Mouse (Mus musculus): ENCODE measurements around the gene Csn1s2b. TPM values are rescaled to one million over a fixed set of nuclear protein-coding genes. Genes with fewer than 3 reads are reported as not detected.

The Csn1s2b gene
- not detected in 2 replicates for polyA plus RNA-seq (2015; fragmentation: Nextera tagmentation; extraction: Ambion mirVana)

DNA sequence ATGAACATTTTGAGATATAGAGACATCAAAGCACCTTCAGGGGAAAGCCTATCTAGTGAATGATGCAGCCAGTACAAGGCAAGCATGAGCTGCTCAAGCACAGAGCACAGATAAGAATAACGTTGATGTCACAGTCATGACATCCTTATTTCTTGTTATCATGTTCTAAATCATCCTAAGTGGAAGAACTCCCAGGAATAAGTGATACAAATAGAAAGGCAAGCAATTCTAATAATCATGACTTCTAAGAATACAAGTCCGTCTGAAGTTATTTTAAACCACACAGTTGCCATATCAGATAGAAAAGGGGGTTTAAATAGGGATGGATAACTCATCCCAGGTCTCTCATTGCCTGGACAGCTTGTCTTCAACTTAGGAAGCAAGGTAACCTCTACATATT lies at the start of gene Csn1s2b:
Gene Csn1s2b, plus strand, starts transcription at position 301 of the 400 bp plus-strand sequence.

DNA sequence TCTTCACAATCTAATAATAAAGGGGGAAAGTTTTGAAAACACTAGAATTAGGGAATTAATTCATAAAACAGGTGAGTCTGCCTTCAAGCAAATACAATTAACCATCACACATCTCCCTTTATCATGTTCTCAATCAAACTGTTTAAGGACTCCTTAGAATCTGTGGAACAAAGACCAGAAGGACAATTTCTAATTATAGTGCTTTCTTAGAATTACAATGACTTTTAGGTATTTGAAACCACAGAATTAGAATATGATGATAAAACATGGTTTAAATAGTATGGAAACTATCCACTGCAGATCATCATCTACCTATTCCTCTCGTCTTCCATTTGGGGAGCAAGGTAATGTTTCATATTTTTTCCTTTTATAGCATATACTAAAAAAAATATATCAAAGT lies 33.6 kb upstream of the Csn1s2b start, which contains the start of gene Csn1s2a:
Gene Csn1s2a, plus strand, starts transcription at position 301 of the 400 bp plus-strand sequence.

DNA sequence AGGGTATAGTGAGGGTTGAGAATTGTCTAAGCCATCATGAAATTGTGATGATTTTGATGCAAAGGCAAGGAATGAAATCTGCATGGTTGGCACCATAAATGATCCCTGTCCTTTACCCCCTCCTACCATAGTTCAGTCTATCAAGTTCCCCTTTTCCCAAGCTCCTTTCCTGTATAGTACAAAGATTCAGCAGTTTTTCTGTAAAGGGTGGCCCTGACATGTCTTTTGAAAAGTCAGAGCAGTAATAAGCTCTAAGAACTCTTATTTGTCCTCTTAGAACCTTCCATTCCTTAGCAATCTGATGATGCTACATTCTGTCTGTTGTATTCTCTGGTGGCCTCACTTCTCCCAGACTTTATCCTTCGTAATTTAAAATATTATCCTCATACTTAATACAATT lies 17.5 kb downstream of the Csn1s2b start, which contains the start of gene Prr27:
Gene Prr27, plus strand, starts transcription at position 301 of the 400 bp plus-strand sequence.

Other genes with a start within 250 kb of the Csn1s2b start
- gene Sult1d1, start 239.1 kb upstream of the Csn1s2b start, polyA plus RNA-seq (2015; fragmentation: Nextera tagmentation; extraction: Ambion mirVana), result not detected in 2 replicates
- 0.10 TPM in 1 of 2 replicates, not detected in the other for gene Sult1e1, start 216.5 kb upstream of the Csn1s2b start, polyA plus RNA-seq (2015; fragmentation: Nextera tagmentation; extraction: Ambion mirVana)
- gene Csn1s1, start 141.9 kb upstream of the Csn1s2b start, polyA plus RNA-seq (2015; fragmentation: Nextera tagmentation; extraction: Ambion mirVana), result not detected in 2 replicates
- gene Csn2, start 108.5 kb upstream of the Csn1s2b start, polyA plus RNA-seq (2015; fragmentation: Nextera tagmentation; extraction: Ambion mirVana), result not detected in 2 replicates
- not detected in 2 replicates for gene Csn1s2a, start 33.5 kb upstream of the Csn1s2b start, polyA plus RNA-seq (2015; fragmentation: Nextera tagmentation; extraction: Ambion mirVana)
- not detected in 2 replicates for gene Prr27, start 17.6 kb downstream of the Csn1s2b start, polyA plus RNA-seq (2015; fragmentation: Nextera tagmentation; extraction: Ambion mirVana)
- not detected in 2 replicates for gene Odam, start 76.9 kb downstream of the Csn1s2b start, polyA plus RNA-seq (2015; fragmentation: Nextera tagmentation; extraction: Ambion mirVana)
- 0.19 TPM in 1 of 2 replicates, not detected in the other for gene Csn3, start 117.5 kb downstream of the Csn1s2b start, polyA plus RNA-seq (2015; fragmentation: Nextera tagmentation; extraction: Ambion mirVana)
- gene 2310003L06Rik, start 161.4 kb downstream of the Csn1s2b start, polyA plus RNA-seq (2015; fragmentation: Nextera tagmentation; extraction: Ambion mirVana), result not detected in 2 replicates
- gene Gm28434, start 161.4 kb downstream of the Csn1s2b start, polyA plus RNA-seq (2015; fragmentation: Nextera tagmentation; extraction: Ambion mirVana), result not detected in 2 replicates
- gene Cabs1, start 171.4 kb downstream of the Csn1s2b start, polyA plus RNA-seq (2015; fragmentation: Nextera tagmentation; extraction: Ambion mirVana), result not detected in 2 replicates
- gene Smr3a, start 194.5 kb downstream of the Csn1s2b start, polyA plus RNA-seq (2015; fragmentation: Nextera tagmentation; extraction: Ambion mirVana), result not detected in 2 replicates

Data from skeletal muscle tissue, postnatal 0 days (tissue).